Mouse (Mus musculus): ENCODE data around the gene Zcchc14. TPM values are rescaled to one million over a fixed set of nuclear protein-coding genes. Genes with fewer than 3 reads are reported as not detected.

Zcchc14 gene
- 10 to 100 TPM; 60.9 to 65.2 TPM for total RNA-seq (2021)
- long read RNA-seq, experiment 1, partial matches to known transcripts = 7 of 11 reads
- long read RNA-seq, experiment 1, other reads (novel, unspliced or antisense) = 4 of 11 reads
- long read RNA-seq, experiment 2, full-length matches to known transcripts = 2 of 46 reads
- long read RNA-seq, experiment 2, partial matches to known transcripts = 34 of 46 reads
- long read RNA-seq, experiment 2, other reads (novel, unspliced or antisense) = 10 of 46 reads

- peak; percentile 84 to 94 for DNase-seq (ENCODE audit: low spot score in 2 of 2)
Measured at GRCm38 (mm10) chr8:121652774-121653323, at the start of gene Zcchc14. Gene Zcchc14, minus strand, starts transcription at chr8:121652901.

- DNase-seq (ENCODE audit: low spot score in 2 of 2) = no peak
Measured at GRCm38 (mm10) chr8:121699936-121700335, 47.2 kb upstream of the Zcchc14 start.

- no peak for DNase-seq (ENCODE audit: low spot score in 2 of 2)
Measured at GRCm38 (mm10) chr8:121698615-121699101, 46.0 kb upstream of the Zcchc14 start.

- no peak for DNase-seq (ENCODE audit: low spot score in 2 of 2)
Measured at GRCm38 (mm10) chr8:121697735-121698614, 45.3 kb upstream of the Zcchc14 start.

- peak in 1 of 2 experiments; percentile 29 for DNase-seq (ENCODE audit: low spot score in 2 of 2)
Measured at GRCm38 (mm10) chr8:121695585-121696184, 43.0 kb upstream of the Zcchc14 start.

GRCm38 (mm10) chr8:121694453-121694852 lies 41.8 kb upstream of the Zcchc14 start:
- peak in 1 of 2 experiments; percentile 31 for DNase-seq (ENCODE audit: low spot score in 2 of 2)

- no peak for DNase-seq (ENCODE audit: low spot score in 2 of 2)
Measured at GRCm38 (mm10) chr8:121688496-121688895, 35.8 kb upstream of the Zcchc14 start.

- no peak for DNase-seq (ENCODE audit: low spot score in 2 of 2)
Measured at GRCm38 (mm10) chr8:121687455-121688161, 34.9 kb upstream of the Zcchc14 start.

GRCm38 (mm10) chr8:121685419-121685818 lies 32.7 kb upstream of the Zcchc14 start:
- DNase-seq (ENCODE audit: low spot score in 2 of 2) = no peak

- DNase-seq (ENCODE audit: low spot score in 2 of 2) = no peak
Measured at GRCm38 (mm10) chr8:121683083-121683832, 30.6 kb upstream of the Zcchc14 start.

GRCm38 (mm10) chr8:121681457-121681856 lies 28.8 kb upstream of the Zcchc14 start:
- no peak for DNase-seq (ENCODE audit: low spot score in 2 of 2)

GRCm38 (mm10) chr8:121680896-121681295 lies 28.2 kb upstream of the Zcchc14 start:
- DNase-seq (ENCODE audit: low spot score in 2 of 2) = no peak

GRCm38 (mm10) chr8:121678696-121679095 lies 26.0 kb upstream of the Zcchc14 start:
- DNase-seq (ENCODE audit: low spot score in 2 of 2) = no peak

GRCm38 (mm10) chr8:121675701-121676100 lies 23.0 kb upstream of the Zcchc14 start:
- no peak for DNase-seq (ENCODE audit: low spot score in 2 of 2)

- DNase-seq (ENCODE audit: low spot score in 2 of 2) = no peak
Measured at GRCm38 (mm10) chr8:121675161-121675560, 22.5 kb upstream of the Zcchc14 start.

GRCm38 (mm10) chr8:121674524-121674923 lies 21.8 kb upstream of the Zcchc14 start:
- no peak for DNase-seq (ENCODE audit: low spot score in 2 of 2)

- no peak for DNase-seq (ENCODE audit: low spot score in 2 of 2)
Measured at GRCm38 (mm10) chr8:121673917-121674316, 21.2 kb upstream of the Zcchc14 start.

GRCm38 (mm10) chr8:121673153-121673552 lies 20.5 kb upstream of the Zcchc14 start:
- no peak for DNase-seq (ENCODE audit: low spot score in 2 of 2)

- no peak for DNase-seq (ENCODE audit: low spot score in 2 of 2)
Measured at GRCm38 (mm10) chr8:121669208-121669607, 16.5 kb upstream of the Zcchc14 start.

GRCm38 (mm10) chr8:121668553-121668952 lies 15.9 kb upstream of the Zcchc14 start:
- DNase-seq (ENCODE audit: low spot score in 2 of 2) = no peak

All from adrenal gland, postnatal 4 days (tissue).